Mouse (Mus musculus) spleen, adult 2 months (tissue): ENCODE results near the gene Tstd1.

Experiments
- CTCF ChIP-seq: fragments of 200-500 bp; IDR thresholded peaks from 2 replicates; pipeline ENCODE4 v1.5.1; 2011; ENCODE audit warnings: mild to moderate bottlenecking, inconsistent platforms; ENCODE audit not compliant: insufficient read depth, insufficient read length, insufficient replicate concordance; ENCODE audit errors: extremely low read depth
- POLR2A ChIP-seq: fragments of 200-500 bp; IDR thresholded peaks from 2 replicates; pipeline ENCODE4 v1.6.1; 2011; ENCODE audit warnings: low read depth, low read length, inconsistent platforms

GRCm38 (mm10) chr1:171437264-171438013 lies 18.8 kb downstream of the Tstd1 start, which contains the start of gene F11r:
- no peak for TF ChIP-seq CTCF
- no peak for TF ChIP-seq POLR2A
